Mouse (Mus musculus) adrenal gland, postnatal 14 days (tissue): ENCODE results near the gene Epb41l5. TPM values are rescaled to one million over a fixed set of nuclear protein-coding genes. Genes with fewer than 3 reads are reported as not detected.
A peak's percentile ranks its signal among the peaks of the same experiment; 100 is the strongest.

ENCODE experiments used
- DNase-seq: peaks from one replicate; pipeline ENCODE4 v3.0.0; 2021; ENCODE audit warnings: mixed read lengths
- total RNA-seq: library from RNA; stranded (reverse); gene quantifications from 2 replicates; pipeline ENCODE4 v1.2.3, GENCODE M21; 2021

Epb41l5 gene
- total RNA-seq, 1 experiment from 2014 or later = 10.2 TPM

DNA sequence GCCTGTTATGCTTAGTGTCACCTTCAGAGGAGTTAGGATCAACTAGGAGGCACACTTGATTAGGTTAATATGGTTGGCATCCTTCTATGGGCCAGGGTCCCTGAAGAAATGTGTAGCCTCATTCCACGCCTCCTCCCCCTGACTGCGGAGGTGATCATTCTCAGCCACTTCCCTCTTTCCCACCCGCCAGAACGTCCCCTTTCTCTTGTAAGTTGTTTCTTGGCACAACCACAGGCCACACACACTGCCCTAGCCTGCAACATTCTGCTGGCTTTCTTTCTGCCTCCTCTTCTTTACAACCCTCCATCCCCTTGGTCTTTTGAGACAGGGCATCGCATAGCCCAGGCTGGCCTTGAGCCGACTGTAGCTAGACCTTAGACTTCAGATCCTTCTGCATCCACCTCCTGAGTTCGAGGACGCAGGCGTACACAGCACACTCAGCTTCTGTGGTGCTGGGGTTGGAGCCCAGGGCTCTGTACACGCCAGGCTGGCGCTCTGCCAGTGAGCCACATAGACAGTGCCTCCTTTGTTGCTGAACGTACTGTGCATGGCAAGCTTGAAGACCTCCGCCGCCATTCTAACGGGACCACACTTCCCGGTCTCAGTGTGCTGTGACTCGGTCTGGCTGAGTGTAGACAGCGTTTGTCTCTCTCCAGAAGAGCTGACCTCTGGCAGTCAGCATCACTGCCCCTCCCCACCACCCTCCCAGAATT, 115.6 kb downstream of the Epb41l5 start:
- no peak for DNase-seq

- DNase-seq = no peak
Observed at GRCm38 (mm10) chr1:119532165-119532564, 116.6 kb downstream of the Epb41l5 start.

DNA sequence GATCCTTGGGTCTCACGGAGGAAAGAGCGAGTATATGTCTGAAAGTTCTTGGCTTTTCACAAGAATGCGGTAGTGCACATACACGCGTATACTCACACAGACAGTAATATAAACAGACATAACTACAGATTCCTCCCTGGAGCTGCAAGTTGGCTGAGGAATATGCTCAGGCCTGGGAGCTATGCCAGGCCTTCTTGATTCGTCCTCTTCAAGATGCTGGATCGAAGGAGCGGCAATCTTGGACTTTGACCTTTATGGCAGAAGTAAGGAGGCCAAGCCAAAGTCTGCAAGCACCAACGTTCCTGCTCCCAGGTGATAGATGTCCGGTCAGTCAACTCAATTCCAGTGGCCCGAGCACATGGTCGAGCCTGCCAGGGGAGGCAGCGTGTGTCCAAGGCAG, 117.9 kb downstream of the Epb41l5 start:
- no peak for DNase-seq

DNA sequence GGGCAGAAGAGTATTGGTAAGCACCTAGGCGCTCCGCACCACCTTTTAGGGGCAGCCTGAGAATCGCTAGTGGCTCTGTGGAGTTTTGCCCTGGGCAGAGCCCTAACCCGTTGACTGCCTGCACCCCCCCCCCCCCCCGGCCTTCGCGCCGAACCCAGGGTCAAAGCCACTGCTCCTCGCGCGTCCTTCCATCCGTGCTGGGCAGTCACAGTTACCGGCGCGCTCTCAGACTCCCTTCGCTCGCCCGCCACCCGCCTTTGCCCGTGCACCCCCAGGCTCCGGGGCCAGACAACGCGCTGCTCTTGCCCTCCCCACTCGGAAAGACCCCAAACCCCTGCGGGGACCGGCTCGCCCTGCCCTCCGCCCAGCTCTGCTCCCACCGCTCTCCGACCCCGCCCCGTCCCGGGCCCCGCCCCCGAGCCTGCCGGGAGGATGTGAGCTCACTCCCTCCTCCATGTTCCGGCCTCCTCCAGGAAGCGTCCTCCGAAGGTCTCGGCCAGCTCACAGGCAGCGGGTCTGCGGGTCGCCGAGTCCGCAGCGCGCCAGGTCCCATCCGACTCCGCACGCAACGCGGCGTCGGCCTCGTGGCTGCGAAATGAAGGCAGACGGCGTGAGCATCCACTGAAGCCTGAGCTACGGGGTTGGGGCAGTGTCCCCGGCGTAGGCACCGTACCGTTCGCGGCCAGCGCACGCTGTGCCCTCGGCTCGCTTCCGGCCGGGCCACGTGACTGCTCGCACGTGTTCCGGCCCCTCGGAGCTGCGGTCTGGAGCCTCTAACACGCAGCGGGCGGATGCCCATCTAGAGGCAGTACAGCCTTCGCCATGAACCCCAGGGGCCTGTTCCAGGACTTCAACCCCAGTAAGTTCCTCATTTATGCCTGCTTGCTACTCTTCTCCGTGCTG, 122.9 kb downstream of the Epb41l5 start, which contains the start of gene Tmem185b:
TSS of gene Tmem185b (plus strand) at position 472 of the 903 bp plus-strand sequence.
- DNase-seq = peak; percentile 97

DNA sequence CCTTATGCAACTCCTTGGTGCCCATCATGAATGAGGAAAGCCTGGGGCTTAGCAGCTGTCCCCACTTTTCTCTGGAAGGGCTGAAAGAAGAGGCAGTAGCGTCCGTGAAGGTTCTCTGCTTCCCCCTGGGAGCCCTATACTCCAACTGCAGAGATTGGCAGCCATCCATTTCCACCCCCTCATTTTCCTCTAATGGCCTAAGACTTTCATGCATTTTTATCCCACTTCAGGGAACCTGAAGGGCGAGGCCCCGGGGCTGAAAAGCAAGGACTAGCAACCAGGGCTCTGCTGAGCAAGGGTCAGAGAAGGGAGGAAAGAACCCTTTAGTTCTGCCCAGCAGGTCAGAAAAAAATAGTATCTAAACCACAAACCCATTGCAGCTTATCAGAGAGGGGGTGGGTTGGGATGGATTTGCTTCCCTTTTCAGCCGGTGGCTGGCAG, 123.8 kb downstream of the Epb41l5 start:
- peak; percentile 47 for DNase-seq

- DNase-seq = no peak
Observed at GRCm38 (mm10) chr1:119523826-119524225, 125.0 kb downstream of the Epb41l5 start.

DNA sequence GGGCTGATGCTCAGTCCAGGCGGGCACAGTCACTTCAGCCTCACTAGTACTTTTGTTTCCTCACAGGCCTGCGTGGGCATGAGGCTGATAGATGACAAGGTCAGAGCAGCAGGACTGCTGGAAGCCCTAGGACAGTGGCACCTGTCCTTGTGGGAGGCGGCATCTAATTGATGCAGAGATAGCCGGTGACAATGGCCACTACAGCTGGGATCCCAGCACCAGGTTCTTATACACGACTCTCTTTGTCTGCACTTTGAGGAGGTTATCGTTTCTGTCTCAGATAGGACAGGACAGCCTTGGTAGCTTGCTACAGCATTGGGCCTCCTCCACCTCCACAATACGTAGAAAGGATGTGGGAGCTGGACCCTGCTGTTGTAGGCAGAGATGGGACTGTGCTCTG, 125.4 kb downstream of the Epb41l5 start:
- no peak for DNase-seq

GRCm38 (mm10) chr1:119522726-119523125, 126.1 kb downstream of the Epb41l5 start:
- DNase-seq = no peak

DNA sequence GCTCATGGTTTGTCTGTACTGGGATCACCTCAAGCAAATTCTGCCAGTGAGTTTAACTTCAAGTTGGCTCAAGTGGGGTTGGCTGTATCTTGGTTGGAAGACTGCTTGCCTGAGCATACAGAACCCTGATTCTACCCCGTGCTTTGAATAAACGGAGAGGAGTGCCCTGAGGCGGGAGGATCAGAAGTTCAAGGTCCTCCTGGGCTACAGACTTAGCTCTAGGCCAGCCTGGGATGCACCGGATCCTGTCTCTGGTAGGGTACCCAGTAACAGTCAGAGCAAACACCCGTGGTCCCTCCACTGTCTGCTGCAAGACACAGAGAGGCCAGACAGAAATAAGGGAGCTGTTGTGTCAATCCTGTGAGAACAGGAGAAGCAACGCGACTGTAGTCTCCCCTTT, 127.1 kb downstream of the Epb41l5 start:
- no peak for DNase-seq

DNA sequence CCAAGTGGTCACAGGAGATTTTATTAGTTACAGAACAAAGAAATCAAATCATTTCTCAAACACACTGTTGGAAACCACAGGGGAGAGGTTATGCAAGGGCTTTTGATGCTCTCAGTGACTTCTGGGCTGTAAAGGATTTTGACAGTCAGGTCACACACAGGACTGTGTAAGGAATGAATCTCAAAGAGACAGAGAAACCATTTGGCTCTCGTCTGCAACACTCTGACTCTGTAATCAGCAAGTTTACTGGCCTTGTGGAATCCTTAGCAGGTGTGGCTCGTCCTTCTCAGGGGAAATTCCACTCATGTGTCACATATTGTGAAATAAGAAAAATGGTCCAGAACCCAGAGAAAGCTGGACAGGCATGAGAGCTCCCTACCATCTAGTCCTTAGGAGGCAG, 127.8 kb downstream of the Epb41l5 start:
- DNase-seq = no peak

DNA sequence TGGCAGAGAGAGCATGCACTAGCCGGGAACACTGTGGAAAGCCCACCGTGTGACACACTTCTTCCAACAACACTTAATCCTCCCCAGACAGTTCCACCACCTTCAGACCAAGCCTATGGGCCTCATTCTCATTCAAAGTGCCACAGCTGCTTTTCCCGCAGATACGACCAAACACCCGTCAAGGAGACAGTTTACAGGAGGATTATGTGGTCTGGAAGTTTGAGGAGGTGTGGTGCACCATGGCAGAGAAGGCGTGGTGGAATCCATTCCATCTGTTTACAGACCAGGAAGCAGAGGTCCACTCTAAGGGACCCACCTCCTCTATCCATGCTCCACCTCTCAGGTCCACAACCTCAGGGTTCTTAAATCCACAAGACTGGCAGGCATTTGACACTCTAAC, 129.5 kb downstream of the Epb41l5 start:
- DNase-seq = no peak

DNA sequence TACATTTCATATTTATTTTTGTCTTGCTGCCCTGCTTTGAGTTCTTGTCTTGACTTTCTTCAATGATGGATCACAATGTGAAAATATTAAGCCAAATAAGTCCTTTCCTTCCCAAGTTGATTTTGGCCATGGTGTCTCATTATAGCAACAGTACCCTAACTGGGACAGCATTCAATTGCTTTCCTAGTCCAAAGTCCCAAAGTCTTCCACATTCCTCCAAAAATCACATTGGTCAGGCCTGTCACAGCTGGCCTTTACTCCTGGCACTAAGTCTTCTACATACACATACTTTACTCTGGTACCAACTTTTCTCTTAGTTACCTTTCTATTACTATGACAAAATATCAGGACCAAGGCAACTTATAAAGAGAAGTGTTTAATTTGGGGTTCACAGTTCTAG, 130.0 kb downstream of the Epb41l5 start:
- DNase-seq = no peak

GRCm38 (mm10) chr1:119518060-119518459, 130.7 kb downstream of the Epb41l5 start:
- peak; percentile 31 for DNase-seq

DNA sequence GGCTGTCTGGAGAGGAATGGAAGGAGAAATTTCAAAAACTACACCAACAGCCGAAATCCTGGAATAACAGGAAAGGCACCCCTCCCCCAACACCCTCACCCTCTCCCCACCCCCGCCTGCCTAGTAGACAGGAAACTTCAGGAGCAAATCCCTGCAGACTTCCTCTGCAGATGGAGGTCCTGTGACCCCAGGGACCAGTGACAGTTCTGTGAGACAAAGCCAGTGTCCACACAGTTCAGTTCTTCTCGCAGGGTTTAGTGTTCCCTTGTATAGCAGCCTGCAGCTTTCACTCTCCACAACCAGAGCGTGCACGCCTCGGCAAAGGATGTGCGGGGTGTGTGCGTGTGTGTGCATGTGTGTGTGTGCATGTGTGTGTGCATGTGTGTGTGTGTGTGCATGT, 137.9 kb downstream of the Epb41l5 start:
- peak; percentile 35 for DNase-seq

- no peak for DNase-seq
Observed at GRCm38 (mm10) chr1:119510409-119510808, 138.4 kb downstream of the Epb41l5 start.

DNA sequence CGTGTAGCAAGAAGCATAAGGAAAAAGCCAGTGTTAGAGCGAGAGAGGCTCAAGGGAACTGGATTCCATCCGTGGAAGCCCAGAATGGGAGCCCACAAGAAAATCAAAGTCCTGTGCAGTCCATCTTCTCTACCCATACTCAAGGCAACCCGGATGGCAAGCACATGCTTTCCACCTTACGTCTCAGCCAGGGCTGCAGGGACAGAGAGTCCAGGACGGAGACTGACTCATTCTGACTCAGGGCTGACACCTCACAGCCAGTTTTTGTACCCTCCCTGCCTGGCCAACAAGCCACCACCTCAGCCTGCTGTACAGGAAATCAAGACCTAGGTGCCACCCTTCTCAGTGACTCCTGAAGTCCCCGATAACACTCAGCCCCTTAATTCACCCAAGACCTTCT, 139.3 kb downstream of the Epb41l5 start:
- DNase-seq = peak; percentile 74

- peak; percentile 52 for DNase-seq
Observed at GRCm38 (mm10) chr1:119508548-119508947, 140.3 kb downstream of the Epb41l5 start.

GRCm38 (mm10) chr1:119505951-119506350, 142.8 kb downstream of the Epb41l5 start:
- no peak for DNase-seq

- DNase-seq = peak; percentile 98
Observed at GRCm38 (mm10) chr1:119504260-119505062, 144.3 kb downstream of the Epb41l5 start, which contains the start of gene Ralb. Ralb (minus strand) TSS chr1:119504794.

DNA sequence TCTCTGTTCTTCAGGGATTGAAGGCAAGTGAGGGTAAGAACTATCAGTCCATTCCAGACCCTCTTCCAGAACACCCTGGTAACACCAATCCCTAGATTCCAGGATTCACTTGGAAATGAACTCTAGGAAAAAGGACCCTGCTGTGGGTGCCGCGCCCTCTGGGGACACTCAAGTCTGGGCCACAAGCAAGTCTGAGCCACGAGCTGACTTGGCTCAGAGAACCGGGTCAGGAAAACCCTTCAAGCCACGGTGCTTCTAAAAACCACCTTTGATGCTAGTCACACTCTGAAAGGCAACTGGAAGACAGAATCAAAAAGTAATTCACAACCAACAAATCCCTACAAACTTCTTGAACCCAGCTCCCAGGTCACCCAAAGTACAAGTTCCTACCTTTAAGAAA, 145.0 kb downstream of the Epb41l5 start:
- DNase-seq = peak; percentile 29

- peak; percentile 41 for DNase-seq
Observed at GRCm38 (mm10) chr1:119503181-119503580, 145.6 kb downstream of the Epb41l5 start.

DNA sequence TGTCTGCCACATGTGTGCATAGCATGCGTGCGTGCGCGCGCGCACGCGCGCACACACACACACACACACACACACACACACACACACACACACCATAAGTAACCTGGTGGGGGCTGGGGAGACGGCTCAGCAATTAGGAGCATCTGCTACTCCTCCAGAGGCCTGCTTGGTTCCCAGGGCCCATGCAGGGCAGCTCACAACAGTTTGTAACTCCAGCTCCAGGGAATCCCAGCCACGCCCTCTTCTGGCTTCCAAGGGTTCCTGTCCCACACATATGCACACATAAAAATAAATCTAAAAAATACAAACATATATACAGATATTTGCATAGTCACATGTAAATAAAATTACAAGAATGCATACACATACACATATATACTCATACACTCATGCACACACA, 146.1 kb downstream of the Epb41l5 start:
- no peak for DNase-seq
